Mouse (Mus musculus) CH12.LX (cell line): ENCODE measurements around the gene Igsf21.

Experiments
- CTCF ChIP-seq, 2 experiments: IDR thresholded peaks in 1 of 2; conservative IDR thresholded peaks in 1 of 2; 2 replicates each; pipeline ENCODE4 v1.5.1; 2011 to 2012; ENCODE audit warnings: low read depth in 2 of 2, low read length in 2 of 2, improper control_type of control experiment in 1 of 2, inconsistent platforms in 1 of 2, mild to moderate bottlenecking in 1 of 2, moderate library complexity in 1 of 2
- E2F4 ChIP-seq: IDR thresholded peaks from 2 replicates; pipeline ENCODE4 v1.6.1; 2011; ENCODE audit warnings: low read depth, low read length, improper control_type of control experiment; ENCODE audit not compliant: insufficient replicate concordance
- ELF1 ChIP-seq: IDR thresholded peaks from 2 replicates; pipeline ENCODE4 v1.6.1; 2014; ENCODE audit warnings: low read depth, mild to moderate bottlenecking, inconsistent platforms, low read length, improper control_type of control experiment
- EP300 ChIP-seq: IDR thresholded peaks from 2 replicates; pipeline ENCODE4 v1.6.1; 2011; ENCODE audit warnings: low read length, improper control_type of control experiment
- MAZ ChIP-seq: IDR thresholded peaks from 2 replicates; pipeline ENCODE4 v1.6.1; 2012; ENCODE audit warnings: low read depth, mild to moderate bottlenecking, inconsistent platforms, low read length, improper control_type of control experiment, moderate library complexity
- PAX5 ChIP-seq: IDR thresholded peaks from 2 replicates; pipeline ENCODE4 v1.6.1; 2012; ENCODE audit warnings: low read length, inconsistent platforms, mixed read lengths
- POLR2A ChIP-seq: IDR thresholded peaks from 2 replicates; pipeline ENCODE4 v1.6.1; 2011; ENCODE audit warnings: low read depth, mild to moderate bottlenecking, improper control_type of control experiment, low read length
- POLR2AphosphoS2 ChIP-seq: IDR thresholded peaks from 2 replicates; pipeline ENCODE4 v1.6.1; 2011; ENCODE audit warnings: low read depth, low read length, improper control_type of control experiment
- RAD21 ChIP-seq: IDR thresholded peaks from 2 replicates; pipeline ENCODE4 v1.6.1; 2011; ENCODE audit warnings: low read depth, mild to moderate bottlenecking, low read length, improper control_type of control experiment, moderate library complexity
- SMC3 ChIP-seq: IDR thresholded peaks from 2 replicates; pipeline ENCODE4 v1.6.1; 2011; ENCODE audit warnings: low read depth, low read length, improper control_type of control experiment
- UBTF ChIP-seq: IDR thresholded peaks from 2 replicates; pipeline ENCODE4 v1.6.1; 2012; ENCODE audit warnings: low read depth, mild to moderate bottlenecking, inconsistent platforms, low read length, improper control_type of control experiment, moderate library complexity
- ZMIZ1 ChIP-seq: IDR thresholded peaks from 2 replicates; pipeline ENCODE4 v1.6.1; 2012; ENCODE audit warnings: low read depth, mild to moderate bottlenecking, inconsistent platforms, low read length, improper control_type of control experiment

- no peak for TF ChIP-seq ELF1
- TF ChIP-seq MAZ: no peak
- no peak for TF ChIP-seq ZMIZ1
- no peak for TF ChIP-seq POLR2A
- TF ChIP-seq SMC3: no peak
- no peak for TF ChIP-seq PAX5
- no peak for TF ChIP-seq EP300
- TF ChIP-seq CTCF (conservative IDR thresholded peaks at IDR 0.05 in 1 of 2, IDR thresholded peaks at IDR 0.05 in 1 of 2; ENCODE audit: low read depth in 2 of 2, low read length in 2 of 2): no peak
- no peak for TF ChIP-seq UBTF
- no peak for TF ChIP-seq E2F4
- TF ChIP-seq POLR2AphosphoS2: no peak
- TF ChIP-seq RAD21: no peak
These were observed 1.7 kb downstream of the Igsf21 start for GRCm38 (mm10) chr4:140244835-140245234.
